Mouse (Mus musculus) olfactory bulb, adult 2 months (tissue): Measurements from ENCODE around the gene Tgds.

Experiments
- CTCF ChIP-seq: fragments of 200-500 bp; IDR thresholded peaks from 2 replicates; pipeline ENCODE4 v1.5.1; 2012; ENCODE audit warnings: low read depth, mild to moderate bottlenecking, low read length, moderate library complexity; ENCODE audit not compliant: insufficient read depth
- POLR2A ChIP-seq: fragments of 200-500 bp; IDR thresholded peaks from 2 replicates; pipeline ENCODE4 v1.6.1; 2012; ENCODE audit warnings: mild to moderate bottlenecking, low read depth, low read length, moderate library complexity; ENCODE audit not compliant: insufficient read depth

GRCm38 (mm10) chr14:118179701-118180100 is 47.1 kb upstream of the Tgds start:
- TF ChIP-seq CTCF (no peak), POLR2A (no peak)
